Mouse (Mus musculus) megakaryocyte progenitor cell, adult 5-6 weeks (primary cell): ENCODE measurements at regions not wholly inside any gene's neighbourhood (a gene's known extent, or its start where the extent isn't known, plus 50 kb on each side); places are given as distances from the start of the nearest gene placed in this dataset.

Source experiments
- ATAC-seq: replicated peaks from 2 replicates; pipeline ENCODE4 v1.8.0; 2016; ENCODE audit warnings: mild to moderate bottlenecking, moderate TSS enrichment, inconsistent platforms; ENCODE audit not compliant: poor library complexity

DNA sequence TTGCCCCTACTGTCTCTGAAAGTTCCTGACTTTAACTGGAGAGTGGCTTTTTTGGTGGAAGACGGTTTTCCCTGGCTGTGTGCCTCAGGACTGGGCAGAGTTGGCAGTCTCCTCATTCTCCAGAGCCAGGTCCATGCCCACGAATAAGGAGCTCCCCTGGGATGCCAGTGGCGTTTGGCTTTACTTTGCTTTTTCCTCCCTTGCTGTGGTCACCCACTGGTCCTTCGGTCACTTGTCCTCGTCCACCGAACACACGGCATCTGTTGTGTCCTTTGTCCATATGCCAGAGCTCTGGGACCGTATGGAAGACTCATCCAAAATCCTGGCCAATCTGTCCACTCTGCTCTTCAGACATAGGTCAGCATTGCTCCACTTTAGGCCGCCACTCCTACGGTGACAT is 153.9 kb upstream of the 4931429L15Rik start:
- ATAC-seq, result no peak

DNA sequence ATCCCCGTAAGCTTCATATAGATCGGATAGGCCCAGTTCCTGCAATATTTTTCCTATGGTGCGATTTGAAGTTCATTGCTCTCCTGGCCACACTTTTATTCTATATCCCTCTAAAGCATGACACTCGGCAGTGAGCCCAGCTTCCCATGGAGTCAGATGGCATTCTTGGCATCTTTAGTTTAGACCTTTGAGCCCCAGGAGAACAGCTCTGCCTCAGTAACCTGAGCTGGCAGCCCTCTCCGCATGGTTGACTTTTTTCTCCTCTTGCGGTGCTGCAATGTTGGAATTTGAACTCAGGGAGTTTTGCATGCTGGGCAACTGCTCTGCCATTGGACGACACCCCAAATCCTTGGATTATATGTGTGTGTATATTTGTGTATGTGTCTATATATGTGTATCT is 149.7 kb upstream of the 4931429L15Rik start:
- ATAC-seq, result no peak

DNA sequence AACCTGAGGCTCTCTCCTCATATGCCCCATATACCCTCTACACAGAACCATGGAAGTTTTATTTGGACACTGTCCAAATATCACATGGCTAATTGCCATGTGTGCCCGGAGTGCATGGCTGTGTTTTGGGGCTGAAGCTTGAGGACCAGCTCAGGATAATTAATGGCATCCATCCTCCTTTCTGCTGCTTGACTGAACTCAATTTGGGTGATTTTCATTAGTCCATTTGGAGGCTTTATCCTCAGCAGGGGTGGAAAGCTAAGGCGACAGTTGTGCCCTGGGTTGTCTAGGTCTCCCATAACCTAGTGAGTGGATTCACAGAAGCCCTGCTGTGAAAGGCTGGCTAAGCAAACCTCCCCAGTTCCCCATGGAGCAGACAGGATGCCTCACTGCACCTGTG is 148.5 kb upstream of the 4931429L15Rik start:
- no peak for ATAC-seq

DNA sequence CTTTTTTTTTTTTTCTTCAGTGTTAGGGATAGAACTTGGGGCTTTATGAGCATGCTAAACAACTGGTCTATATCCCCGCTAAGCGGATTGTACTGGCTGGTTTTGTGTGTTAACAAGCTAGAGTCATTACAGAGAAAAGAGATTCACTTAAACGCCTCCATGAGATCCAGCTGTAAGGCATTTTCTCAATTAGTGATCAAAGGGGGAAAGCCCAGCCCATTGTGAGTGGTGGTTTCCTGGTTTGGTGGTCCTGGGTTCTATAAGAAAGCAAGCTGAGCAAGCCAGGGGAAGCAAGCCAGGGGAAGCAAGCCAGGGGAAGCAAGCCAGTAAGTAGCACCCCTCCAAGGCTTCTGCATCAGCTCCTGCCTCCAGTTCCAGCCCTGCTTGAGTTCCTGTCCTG is 147.9 kb upstream of the 4931429L15Rik start:
- no peak for ATAC-seq

DNA sequence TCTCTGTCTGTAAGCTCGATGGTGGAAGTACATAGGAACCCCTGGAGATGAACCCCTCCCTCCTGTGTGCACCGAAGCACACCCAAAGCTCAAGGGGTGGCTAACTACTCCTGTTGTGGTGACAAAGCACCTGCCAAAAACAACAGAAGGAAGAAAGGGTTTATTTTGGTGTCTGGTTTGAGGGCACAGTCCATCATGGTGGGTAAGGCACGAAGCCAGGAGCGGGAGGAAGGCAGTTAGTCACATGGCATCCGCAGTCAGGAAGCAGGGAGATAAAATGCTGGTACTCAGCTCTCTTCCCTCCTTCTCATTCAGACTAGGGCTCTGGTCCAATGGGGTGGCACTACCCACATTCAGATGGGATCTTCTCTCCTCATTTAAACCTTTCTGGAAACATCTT is 142.9 kb upstream of the 4931429L15Rik start:
- ATAC-seq, result no peak

DNA sequence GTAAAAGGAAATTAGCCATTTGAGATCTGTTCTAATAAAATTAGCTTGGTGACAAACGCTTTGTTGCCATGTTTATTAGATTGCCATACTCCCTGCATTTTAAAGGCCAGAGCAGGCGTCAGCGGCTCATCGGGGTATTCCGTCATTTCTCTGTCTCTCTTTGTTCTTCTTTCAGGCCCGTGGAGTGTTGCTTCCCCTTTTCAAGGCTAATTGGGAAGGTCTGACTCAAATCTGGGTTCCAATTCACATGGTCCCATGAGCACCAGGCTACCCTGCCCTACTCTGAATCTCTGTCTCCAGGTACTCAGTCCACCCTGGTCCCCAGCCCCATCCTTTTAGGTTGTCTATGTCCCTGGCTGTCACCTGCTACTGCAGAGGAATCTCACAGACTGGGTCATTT is 138.2 kb upstream of the 4931429L15Rik start:
- ATAC-seq, result no peak

DNA sequence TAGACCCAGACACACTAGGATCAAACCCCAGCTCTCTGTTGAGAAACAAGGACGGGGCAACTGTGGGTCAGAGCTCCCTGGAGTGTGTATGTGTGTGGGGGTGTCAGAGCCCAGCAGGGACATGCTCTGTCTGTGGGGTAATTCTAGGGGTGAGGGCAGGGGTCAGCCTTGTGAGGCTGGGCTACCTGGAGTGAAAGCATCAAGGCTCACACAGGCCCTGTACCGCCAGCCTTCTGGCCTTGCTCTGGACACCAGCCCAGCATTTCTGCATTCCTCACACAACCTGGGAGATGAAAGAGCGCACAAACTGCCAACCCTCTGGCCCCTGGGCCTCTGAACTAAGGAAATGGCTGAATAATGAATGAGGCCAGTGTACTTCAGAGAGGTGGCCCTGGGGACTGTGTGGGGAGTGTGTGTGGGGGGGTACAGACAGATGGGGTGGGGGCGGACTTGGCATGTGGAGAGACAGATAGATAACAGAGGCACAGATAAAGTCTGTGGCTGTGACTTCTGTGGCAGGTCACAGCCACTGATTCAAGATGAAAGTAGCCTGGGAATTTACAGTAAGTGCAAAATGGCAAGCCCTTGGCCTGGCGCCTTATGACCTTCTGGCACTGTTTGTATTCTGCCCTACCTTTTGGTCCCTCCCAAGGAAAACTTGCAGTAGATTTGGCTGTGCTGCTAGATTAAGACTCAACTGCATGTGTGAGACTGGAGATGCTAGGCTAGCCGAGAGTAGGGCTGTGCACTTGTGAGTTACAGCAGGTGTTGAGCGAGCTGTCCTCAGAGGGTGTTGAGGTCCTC is 135.2 kb upstream of the 4931429L15Rik start:
- no peak for ATAC-seq

DNA sequence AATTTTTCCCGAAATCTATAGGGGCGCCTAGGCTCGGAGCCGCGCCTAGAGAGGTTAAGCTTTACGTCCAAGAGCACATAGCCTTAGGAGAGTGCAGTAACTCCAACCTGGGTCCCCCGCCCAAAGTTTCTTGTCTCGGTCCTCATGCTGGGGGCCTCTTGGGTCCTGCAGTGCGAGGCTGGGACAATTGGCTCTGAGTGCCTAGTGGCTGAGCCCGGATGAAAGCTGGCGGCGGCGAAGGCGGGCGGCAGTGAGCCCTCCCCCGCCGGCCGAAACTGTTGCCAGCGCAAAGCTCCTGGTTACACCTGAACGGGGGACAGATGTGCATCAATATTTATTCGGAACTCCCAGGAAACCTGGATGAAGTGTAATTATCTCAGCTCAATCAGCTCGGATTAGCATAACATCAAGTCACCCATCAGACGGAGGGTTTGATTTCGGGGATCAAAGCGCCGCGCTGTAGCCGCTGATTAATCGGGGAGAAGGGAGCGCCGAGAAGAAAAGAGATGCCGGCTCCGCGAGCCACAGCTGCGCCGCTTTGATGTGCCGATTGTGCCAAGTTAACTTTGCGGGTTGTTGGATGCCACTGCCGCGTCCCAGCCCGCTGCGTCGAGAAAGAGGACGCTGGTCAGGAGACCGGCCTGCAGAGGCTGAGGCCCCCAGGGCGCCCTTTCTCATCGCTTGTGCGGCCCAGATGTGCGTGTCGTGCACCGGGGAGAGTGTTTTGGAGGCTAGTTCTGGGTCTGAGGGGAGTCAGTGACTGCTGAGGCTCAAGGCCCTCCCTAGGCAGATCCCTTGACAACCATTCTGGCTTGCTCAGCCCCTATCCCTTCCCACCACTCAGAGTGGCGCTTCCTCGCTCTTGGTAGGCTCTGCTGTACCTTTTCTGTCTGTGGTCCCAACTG is 123.7 kb upstream of the 4931429L15Rik start:
- ATAC-seq, result no peak

DNA sequence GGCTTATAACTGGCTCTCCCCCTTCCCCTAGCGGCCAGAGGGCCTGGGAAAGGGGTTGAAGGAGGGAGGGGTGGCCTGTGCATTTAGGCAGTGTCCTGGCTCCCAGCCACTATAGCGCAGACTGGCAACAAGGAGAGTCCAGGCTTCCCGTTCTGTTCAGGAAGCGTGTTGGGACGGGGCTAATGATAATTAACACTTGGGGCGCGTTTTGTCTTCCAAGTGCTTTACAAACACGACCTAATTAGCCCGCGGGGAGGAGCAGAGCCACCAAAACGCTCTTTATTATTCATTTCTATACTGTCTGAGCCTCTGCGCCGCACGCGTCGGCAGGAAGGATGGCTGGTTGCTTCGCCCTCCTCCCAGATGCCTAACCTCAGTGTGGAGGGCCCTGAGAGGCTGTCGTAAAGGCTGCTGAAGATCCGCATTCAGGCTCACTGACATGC is 123.0 kb upstream of the 4931429L15Rik start:
- ATAC-seq, result no peak

DNA sequence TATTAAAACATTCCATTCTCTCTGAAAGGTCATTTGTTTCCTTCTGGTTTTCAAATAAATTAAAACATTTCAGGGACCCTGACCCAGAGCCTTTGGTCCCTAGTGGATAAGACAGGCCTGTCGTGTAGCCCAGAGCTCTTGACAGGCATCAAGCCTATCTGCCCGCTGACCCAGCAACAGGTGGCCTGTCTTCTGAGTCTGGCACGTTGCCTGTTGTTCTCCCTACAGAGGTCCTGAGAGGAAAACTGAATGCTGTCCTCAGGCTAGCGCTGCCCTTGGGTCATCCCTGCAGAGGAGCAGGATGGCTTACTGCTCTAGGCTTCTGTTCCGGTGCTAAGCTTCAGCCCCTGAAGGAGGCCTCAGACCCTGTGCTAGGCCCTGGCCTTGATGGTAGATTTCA is 120.4 kb upstream of the 4931429L15Rik start:
- ATAC-seq, result no peak

DNA sequence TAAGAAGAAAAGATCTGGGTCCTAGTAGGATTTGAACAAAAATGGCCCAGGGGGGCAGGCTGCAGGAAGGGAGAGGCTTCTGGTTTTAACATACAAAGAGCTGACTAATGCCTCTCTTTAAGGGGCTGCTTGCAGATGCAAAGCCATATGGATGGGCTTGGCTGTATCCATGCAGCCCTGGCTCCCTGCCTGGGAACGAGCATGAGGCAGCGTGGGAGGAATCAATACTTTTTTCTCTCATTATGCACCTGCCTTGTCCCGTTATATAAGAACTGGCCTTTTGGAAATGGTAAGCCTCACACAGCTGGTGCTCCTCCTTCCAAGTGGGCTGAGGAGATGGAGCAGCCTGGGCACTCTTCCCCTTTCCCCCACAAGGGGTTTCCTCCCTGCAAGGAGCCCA is 114.9 kb upstream of the 4931429L15Rik start:
- no peak for ATAC-seq

DNA sequence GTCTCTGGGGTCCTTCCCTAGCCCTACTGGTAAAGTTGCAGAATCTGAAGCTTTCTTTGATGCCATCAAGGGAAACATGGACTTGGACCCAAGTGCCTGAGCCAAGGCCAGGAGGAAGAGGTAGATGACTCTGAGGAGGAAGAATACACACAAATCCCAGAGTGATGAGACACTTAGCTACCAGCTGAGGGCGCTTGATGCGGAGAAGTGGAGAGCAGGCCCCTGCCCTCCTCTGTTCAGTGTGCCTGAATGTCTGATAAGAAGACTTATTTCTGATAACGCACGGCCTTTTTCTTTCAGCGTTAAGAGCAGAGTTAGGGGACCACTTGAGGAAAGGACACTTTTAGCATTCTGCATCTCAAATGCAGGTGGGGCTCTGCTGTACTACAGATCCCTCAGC is 113.9 kb upstream of the 4931429L15Rik start:
- no peak for ATAC-seq

DNA sequence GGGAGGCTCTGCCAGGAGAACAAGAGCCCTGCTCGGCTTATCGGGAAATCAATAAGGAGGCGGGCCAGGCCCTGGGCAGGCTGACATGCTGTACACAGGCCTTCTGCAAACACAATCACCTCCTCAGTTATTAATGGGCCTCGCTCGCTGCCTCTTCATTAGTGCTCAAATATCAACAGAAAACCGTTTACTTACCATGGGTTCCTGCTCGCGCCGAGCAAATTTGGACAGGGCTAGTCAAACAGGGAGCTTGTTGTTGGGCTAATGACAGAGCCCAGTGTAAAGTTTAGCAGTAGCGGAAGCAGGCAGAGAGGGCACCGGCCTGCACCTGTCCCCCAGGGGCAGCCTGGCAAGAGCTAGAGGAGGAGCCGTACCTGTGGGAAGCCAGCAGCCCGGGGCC is 111.3 kb upstream of the 4931429L15Rik start:
- ATAC-seq, result no peak

DNA sequence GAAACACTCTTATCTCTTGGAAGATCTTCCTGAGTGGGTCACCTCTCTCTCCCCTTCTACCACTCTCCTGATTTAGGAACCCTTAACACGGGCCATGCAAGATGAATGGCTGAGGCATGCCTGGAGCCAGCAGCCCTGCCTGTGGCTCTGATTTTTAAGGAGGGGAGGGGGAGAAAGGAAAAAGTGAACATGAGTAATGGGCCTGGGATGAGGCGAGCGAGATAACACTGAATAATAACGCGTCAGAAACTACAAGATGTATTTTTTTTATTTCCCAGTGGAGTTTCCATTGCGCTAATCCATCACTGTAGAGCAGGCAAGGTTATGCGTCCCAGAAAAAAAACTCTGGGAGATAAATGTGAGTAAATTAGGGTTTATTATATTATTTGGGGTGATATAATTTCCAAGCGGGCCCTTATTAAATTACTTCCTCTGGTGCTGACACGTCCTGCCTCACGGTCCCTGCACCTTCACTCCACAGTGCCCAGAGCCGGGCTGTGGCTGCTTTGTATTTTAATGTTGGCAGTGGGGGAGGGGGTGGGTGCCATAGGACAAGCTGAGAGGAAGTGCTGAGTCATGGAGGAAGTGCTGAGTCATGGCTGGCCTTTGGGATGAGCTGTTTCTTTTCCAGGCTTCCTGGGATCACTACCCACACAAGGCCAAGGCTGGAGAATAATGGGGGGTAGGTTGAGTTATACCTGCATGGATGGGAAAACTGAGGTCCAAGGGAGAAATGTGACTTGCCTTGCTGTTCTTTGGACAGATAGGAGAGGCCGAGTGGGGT is 103.6 kb upstream of the 4931429L15Rik start:
- ATAC-seq, result no peak

DNA sequence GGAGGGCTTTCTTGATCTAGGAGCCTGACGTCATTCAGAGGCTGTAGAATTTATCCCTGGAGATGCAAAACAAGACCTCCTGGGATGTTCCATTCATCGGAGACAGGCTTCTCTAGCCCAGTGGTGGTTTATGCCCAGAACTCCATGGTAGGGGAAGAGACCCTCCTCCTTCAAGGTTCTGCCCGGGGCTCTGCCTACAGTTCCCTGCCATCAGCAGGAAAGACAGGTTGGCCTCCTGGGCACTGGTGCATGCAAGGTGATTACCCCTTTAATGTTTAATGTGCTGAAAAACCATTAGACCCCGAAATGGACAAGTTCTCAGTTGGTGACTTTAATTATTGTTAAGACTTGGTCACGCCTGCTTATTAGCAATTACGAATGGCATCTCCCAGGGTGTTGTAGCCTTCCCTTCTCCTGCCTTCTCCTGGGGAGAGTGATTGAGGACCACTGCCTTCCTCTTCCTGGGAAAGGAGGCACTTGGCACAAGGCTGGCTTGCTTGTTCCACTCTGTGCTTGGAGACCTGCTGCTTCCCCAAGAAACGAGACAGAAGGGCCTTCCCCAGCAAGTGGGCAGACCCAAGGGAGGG is 102.0 kb upstream of the 4931429L15Rik start:
- ATAC-seq, result no peak

DNA sequence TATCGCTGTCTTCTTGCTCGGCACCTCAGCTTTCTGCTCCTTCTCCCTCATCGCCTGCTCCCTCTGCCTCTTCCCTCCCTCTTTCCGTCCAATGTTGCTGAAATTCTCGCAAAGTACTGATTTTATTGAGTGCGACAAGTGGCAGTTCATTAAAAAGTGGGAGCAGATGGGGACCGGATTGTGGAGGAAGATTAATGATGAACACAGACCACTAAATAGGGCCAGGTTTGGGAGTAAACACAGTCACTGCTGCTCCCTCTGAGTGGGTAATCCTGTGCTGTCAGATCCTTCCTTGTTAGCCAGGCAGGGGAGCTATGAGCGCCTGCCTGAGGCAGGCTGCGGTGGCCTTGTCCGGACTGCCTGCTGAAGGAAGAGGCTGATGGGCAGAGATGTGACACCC is 91.9 kb upstream of the 4931429L15Rik start:
- no peak for ATAC-seq

DNA sequence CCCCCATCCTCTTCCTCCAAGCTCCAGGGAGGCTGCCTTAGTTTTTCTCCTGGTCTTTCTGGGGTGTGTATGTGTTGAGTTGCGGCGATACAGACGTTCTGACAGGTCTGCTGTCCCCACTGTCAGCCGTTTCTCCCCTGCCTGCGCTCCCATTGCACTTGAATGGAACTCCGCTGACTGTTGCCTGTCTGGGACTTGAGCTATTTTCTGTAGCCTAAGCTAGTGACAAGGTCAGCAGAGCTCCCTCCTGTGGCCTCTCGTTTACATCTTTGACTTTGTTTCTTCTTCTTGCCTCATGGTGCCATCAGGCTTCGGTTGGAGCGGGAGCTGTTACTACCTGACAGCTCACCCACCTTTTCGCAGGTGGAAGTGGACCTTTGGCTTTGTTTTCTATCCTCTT is 89.0 kb upstream of the 4931429L15Rik start:
- ATAC-seq, result no peak

DNA sequence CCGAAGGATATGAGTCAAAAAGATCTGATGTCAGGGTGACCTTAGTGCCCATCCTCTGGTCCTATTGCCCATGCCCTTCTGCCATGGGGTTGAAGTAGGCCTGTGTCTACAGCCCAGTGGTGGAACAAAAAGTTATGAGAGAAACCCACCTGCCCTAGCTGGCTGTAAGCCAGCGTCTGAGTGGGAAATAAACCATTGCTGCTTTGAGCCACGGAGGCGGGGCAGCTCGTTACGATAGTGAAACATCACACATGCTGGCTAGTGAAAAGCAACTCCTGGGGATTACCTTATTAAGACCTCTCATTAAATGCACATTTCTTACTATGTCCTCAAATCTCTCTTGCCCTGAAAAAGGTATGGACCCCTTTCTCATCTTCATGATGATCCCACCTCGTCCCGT is 86.8 kb upstream of the 4931429L15Rik start:
- no peak for ATAC-seq

DNA sequence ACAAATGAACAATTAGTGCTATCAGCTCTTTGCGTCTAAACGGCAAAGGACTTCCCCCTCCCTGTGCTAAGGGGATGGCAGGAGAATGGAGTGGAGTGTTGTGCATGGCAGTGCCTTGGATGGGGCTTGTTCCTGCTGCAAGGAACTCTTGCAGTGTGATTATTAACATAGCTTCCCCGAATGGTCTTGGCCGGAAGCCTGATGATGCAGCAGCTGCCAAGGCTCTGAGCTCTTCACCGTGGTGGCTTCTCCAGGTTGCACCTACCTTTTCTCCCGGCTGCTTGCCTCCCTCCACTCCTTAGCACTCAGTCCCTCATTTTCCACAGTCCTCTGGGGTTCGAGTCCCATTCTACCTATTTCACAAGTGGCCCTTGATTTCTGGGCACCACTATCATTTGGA is 76.8 kb upstream of the 4931429L15Rik start:
- no peak for ATAC-seq

DNA sequence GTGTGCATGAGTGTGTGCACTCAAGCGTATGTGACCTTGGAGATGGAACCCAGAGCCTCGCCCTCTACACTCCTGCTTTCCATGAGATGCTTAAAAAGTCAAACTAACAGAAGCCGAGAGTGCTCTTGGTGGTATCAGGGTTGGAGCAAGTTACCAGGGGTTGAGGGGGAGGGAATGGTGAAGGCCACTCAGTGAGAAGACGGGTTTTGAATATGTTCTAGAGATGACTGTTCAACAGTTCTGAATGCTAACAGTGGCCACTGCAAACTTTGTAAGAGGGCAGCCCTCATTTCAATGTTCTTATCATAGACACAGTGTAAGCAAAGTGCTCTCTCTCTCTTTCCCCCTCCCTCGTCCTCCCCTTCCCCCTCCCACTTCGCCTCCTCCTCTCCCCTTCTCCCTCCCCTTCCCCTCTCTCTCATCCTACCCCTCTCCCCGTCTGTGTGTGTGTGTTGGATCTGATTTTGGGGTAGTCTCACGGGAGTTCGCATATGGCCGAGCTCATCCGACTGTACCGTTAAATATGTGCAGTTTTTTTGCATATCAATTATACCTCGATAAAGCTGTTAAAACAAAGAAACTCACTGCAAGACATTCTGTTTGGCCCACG is 75.5 kb upstream of the 4931429L15Rik start:
- ATAC-seq, result no peak

DNA sequence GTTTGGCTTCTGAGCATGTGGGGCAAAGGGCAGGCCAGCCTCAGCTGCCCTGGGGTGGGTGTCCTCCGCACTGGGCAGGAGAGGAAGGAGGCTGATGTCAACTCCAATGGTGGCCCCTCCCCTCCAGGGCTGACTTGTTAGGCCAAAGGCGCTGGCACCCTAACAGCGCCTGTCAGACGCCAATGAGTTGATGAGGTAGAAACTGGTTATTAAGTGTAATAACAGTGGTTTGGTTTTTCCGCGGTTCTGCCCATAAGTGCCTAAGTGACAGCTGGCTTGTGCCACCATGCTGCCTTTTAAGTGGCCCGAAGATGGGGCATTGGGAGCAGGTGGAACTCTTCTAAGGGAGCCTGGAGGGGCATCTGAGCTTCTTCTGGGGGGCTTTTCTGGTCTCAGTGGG is 74.5 kb upstream of the 4931429L15Rik start:
- ATAC-seq, result no peak
